Mouse (Mus musculus): ENCODE measurements around the gene Pds5b.

DNA sequence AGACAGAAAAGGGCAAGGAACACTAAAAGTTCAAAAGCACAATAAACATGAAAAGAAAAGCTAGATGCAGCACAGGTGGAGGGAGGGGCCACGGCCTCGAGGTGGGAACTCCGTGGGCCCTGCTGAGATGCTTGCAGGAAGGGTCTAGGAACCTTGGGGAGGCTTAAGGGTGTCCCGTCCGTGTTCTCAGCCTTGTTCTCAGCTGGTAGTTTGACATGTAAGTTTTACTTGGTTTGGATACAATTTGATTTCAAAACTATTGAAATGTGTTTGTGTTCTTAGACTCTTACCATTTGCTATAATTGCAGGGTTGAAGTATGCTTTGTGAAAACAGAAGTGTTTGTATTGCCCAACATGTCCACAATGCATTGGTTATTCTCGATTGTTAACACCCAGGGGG is 149.2 kb downstream of the Pds5b start:
- TF ChIP-seq POLR2A (IDR thresholded peaks at IDR 0.05; ENCODE audit: control insufficient read depth, extremely low read depth, insufficient read depth, low read length, poor library complexity), result no peak
- TF ChIP-seq CTCF (IDR thresholded peaks at IDR 0.05; ENCODE audit: borderline replicate concordance, control insufficient read depth, extremely low read depth, insufficient read depth, low read length, poor library complexity), result no peak
